Mouse (Mus musculus) thymus, postnatal 10 days (tissue): Measurements from ENCODE around the gene Frem2.

Experiments
- DNase-seq, 2 experiments: peaks; one replicate each; pipeline ENCODE4 v3.0.0; 2021; ENCODE audit warnings: low spot score in 2 of 2

The Frem2 gene

GRCm38 (mm10) chr3:53555031-53555952, 101.9 kb downstream of the Frem2 start:
- DNase-seq = no peak

- no peak for DNase-seq
Measured at GRCm38 (mm10) chr3:53552691-53553090, 104.5 kb downstream of the Frem2 start.

GRCm38 (mm10) chr3:53532091-53532490, 125.1 kb downstream of the Frem2 start:
- no peak for DNase-seq

GRCm38 (mm10) chr3:53530305-53530704, 126.8 kb downstream of the Frem2 start:
- no peak for DNase-seq

DNA sequence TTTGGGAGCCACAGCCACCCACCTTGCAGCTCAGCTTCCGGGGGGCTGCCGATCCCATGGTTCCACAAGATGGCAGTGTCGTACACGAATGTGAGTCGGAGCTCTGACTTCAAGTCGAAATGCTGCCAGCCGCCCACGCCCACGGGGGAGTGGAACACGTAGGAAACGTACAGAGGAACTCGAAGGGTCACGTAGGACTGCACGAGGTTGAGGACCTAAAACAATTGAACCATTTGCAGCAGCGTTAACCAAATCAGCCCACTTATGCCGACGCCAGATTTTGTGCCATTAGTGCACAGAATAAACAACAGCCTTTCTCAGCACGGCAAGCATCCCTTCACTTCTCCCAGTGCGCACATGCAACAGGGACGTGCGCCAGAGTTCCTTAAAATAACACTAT, 131.4 kb downstream of the Frem2 start:
- peak; percentile 24 to 63 for DNase-seq

DNA sequence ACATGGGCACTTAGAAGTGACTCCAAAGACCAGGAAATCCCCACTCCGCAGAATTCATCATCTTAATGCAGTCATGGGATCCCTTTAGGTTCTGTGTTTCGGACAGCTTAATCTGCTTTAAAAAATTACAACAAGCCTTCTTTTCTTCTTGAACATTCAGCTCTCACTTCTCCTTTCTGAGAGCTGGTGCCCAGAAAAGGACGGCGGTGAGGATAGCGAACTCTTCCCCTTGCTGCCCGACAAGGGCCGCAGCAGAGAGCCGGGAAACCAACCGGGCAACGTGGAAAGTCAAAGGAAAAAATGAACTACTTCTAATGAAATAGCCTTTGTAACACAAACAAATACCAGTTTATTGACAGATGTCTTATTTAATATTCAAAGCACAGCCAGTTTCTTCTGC, 134.4 kb downstream of the Frem2 start:
- no peak for DNase-seq

GRCm38 (mm10) chr3:53514221-53515065, 142.7 kb downstream of the Frem2 start:
- DNase-seq = no peak

DNA sequence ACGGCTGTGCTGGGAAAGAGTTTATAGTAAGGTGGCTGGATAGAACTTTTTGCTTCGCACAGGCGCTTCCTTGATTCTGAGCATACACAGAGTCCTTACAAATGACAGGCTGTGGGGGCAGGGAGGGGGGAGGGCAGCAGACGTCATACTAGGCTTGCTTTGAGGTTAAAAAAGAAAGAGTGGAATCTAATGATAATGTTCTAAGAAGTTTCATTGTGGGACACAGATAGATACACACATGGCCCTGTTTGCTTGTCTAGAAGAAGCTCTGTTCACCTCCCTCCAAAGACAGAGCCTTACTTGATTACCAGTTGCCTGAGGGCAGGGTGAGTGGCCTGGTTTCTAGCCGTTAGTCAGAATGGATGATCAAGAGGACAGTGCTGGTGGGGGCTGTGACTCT, 144.1 kb downstream of the Frem2 start:
- DNase-seq = no peak

DNA sequence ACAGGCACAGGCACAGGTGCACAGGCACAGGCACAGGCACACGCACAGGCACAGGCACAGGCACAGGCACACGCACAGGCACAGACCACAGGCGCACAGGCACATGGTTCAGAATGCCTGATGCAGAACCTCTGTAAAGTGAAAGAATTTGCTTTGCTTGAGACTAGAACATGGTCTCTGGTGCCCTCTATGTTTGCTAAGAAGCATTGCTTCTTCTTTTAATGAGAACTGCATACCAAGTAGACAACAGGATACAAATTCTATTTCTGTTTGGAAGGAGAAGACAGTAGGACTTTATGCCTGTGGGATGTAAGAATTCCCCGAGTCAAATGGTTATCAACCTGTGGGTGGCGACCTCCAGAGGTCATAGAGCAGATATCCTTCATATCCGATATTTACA, 154.7 kb downstream of the Frem2 start:
- DNase-seq = no peak

GRCm38 (mm10) chr3:53498351-53498905, 158.7 kb downstream of the Frem2 start:
- DNase-seq = no peak

DNA sequence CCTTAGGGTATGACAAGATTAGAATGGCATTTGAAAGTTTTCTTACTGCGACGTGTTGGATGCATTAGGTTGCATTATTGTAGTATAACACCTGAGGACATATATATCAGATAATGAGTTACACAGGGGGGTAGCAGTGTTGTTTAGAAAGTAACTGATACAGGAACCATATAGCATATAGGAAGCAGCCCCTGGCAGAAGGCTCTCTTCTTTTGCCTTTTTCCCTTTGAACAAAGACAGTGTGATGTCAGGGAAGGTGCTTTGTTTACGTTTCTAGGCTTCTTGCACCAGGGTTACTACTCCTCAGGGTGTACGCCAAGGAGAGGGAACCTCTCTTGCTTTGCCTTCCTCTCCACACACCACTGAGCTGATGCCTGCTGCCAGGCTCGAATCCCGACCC, 168.8 kb downstream of the Frem2 start, which contains the start of gene Stoml3:
Gene Stoml3, plus strand, starts transcription at position 301 of the 400 bp plus-strand sequence.
- no peak for DNase-seq

GRCm38 (mm10) chr3:53486996-53487576, 170.1 kb downstream of the Frem2 start:
- no peak for DNase-seq

GRCm38 (mm10) chr3:53486561-53486960, 170.6 kb downstream of the Frem2 start:
- DNase-seq = no peak

- DNase-seq = no peak
Measured at GRCm38 (mm10) chr3:53483414-53484059, 173.6 kb downstream of the Frem2 start.

- no peak for DNase-seq
Measured at GRCm38 (mm10) chr3:53478419-53479046, 178.6 kb downstream of the Frem2 start.

DNA sequence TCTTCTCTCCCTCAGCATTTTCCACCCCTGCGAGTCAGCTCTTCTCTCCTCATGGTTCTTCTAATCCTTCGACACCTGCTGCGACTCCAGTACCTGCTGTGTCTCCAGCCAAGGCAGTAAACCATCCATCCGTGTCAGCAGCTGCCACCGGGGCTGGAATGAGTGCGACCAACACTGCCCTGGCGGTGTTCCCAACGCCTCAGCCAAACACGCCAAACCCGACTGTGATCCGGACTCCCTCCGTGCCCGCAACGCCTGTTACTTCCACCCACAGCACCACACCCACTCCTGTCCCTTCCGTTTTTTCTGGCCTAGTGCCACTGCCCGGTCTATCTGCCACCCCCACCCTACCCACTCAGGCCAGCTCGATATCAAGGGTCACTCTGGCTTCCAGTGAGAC, 179.7 kb downstream of the Frem2 start:
- DNase-seq = no peak

GRCm38 (mm10) chr3:53475889-53476288, 181.3 kb downstream of the Frem2 start:
- DNase-seq = no peak

- DNase-seq = no peak
Measured at GRCm38 (mm10) chr3:53474179-53474578, 183.0 kb downstream of the Frem2 start.

DNA sequence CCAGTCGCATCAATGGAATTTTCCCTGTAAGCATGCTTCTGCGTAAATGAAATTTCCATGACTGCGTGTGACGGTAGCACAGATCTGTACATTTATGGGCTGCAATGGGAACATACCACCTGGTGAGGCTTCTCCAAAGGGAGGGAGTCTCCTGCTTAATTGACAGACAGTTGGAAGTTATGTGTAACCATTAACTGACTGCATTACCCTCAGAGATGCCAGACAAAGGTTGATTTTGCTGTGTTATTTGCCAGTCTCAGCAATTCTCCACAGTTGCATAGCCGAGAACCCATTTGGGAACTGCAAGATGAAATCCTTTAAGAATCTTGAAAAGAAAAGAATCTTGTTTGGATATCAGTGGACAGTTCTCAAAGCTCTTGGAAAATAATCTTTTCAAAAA, 185.1 kb downstream of the Frem2 start:
- no peak for DNase-seq

DNA sequence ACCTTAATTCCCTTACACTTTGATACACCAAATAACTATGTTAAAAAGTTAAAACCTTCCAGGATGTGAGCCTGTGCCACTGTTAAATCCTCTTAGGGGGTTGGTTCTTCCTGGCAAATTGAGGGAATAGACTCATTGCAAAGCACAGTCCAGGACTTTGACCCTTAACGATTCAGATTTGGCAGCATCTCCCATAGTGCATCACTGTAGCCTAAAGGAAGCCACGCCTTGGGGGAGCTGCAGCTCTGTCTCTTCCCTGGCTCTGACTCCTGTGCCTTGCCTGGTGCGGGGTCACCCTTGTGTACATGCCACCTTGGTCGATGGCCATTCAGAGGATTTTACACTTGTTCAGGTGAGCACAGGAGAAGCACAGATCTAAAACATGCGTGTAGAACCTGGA, 187.5 kb downstream of the Frem2 start:
- DNase-seq = no peak

DNA sequence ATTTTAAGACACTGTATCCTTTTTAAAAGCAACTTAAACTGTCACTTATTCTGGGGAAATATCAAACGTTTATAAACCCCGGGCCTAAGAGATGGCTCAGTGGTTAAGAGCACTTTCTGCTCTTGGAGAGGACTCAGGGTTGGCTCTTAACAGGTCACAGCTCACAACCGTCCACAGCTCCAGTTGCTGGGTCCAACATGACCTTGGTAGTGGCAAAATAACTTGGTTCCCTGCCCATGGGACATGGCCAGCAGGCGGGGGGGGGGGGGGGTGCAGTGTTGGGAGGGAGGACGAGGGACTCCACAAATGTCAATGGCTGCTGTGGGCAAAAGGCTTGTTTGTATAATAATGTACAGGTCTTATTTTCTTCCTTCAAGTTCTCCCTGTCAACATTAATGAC, 189.8 kb downstream of the Frem2 start:
- DNase-seq = no peak
